Mouse (Mus musculus): ENCODE measurements around the gene Ercc6. TPM values are rescaled to one million over a fixed set of nuclear protein-coding genes. Genes with fewer than 3 reads are reported as not detected.

The Ercc6 gene
- polyA plus RNA-seq, 1 experiment from 2014 or later = 28.2 TPM

- WGBS = 5% methylated on average over 23 of the region's 23 CpGs
- Histone ChIP-seq H3K27ac (replicated peaks; ENCODE audit: low read depth, low read length) (no peak overlapping the region), H3K36me3 (ENCODE audit: control insufficient read depth, insufficient read depth, low read length) (no peaks in the 10 kb centered on the region), H3K27me3 (ENCODE audit: control insufficient read depth, insufficient read depth, low read length) (peaks cover 78% of the 10 kb centered on the region), H3K4me3 (ENCODE audit: low read depth, low read length) (no peak overlapping the region), H3K4me2 (ENCODE audit: low read depth, severe bottlenecking) (no peak overlapping the region), H3K4me1 (ENCODE audit: control insufficient read depth, insufficient read depth, low read length) (peaks cover 3% of the 10 kb centered on the region; the same call in 1 of the 2 replicates), H3K9me3 (ENCODE audit: control insufficient read depth, low read length) (no peaks in the 10 kb centered on the region), H3K9ac (ENCODE audit: low read length) (no peak overlapping the region)
- DNase-seq (ENCODE audit: low spot score) = peak; percentile 30
- ATAC-seq (ENCODE audit: insufficient number of reproducible peaks, low FRiP score, low TSS enrichment, low read depth) = no peak
Measured at GRCm38 (mm10) chr14:32598437-32599219, 85.3 kb downstream of the Ercc6 start.

GRCm38 (mm10) chr14:32599290-32600041, 86.1 kb downstream of the Ercc6 start, which contains the start of gene Prrxl1:
Prrxl1 (plus strand) TSS chr14:32599407.
- peaks cover 77% of the 10 kb centered on the region for H3K27me3 ChIP-seq (ENCODE audit: control insufficient read depth, insufficient read depth, low read length)
- WGBS = under 1% methylated on average over 53 of the region's 53 CpGs
- H3K27ac ChIP-seq (replicated peaks; ENCODE audit: low read depth, low read length) = no peak within 1 kb of the TSS
- H3K9me3 ChIP-seq (ENCODE audit: control insufficient read depth, low read length) = no peaks in the 10 kb centered on the region
- H3K4me1 ChIP-seq (ENCODE audit: control insufficient read depth, insufficient read depth, low read length) = peaks cover 3% of the 10 kb centered on the region; the same call in 1 of the 2 replicates
- ATAC-seq (ENCODE audit: insufficient number of reproducible peaks, low FRiP score, low TSS enrichment, low read depth) = no peak
- DNase-seq (ENCODE audit: low spot score) = peak; percentile 37
- no peaks in the 10 kb centered on the region for H3K36me3 ChIP-seq (ENCODE audit: control insufficient read depth, insufficient read depth, low read length)
- H3K4me3 ChIP-seq (ENCODE audit: low read depth, low read length) = peak within 1 kb of the TSS; percentile 7; the same call in 1 of the 2 replicates
- H3K9ac ChIP-seq (ENCODE audit: low read length) = no peak within 1 kb of the TSS
- H3K4me2 ChIP-seq (ENCODE audit: low read depth, severe bottlenecking) = peak within 1 kb of the TSS; percentile 29

DNA sequence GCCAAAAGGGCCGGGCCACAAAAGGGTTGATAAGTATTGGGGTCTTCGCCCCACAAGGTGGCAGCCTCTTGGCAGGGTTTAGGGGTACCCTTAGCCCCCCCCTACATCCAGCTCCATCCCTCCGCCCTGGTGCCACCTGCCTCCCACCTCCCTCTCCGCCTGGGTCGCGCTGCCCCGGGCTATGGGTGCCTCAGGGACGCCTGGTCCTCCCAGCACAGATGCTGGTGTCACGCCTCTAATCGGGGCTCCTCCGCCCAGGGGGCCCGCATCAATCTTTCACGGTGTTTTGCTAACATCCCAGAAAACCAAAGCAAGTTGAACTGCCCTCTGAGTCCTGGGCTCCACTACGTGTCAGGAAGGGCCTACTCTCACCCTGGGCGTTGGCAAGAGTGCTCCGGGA, 86.8 kb downstream of the Ercc6 start:
- Histone ChIP-seq H3K4me1 (ENCODE audit: control insufficient read depth, insufficient read depth, low read length) (peaks cover 3% of the 10 kb centered on the region; the same call in 1 of the 2 replicates), H3K27me3 (ENCODE audit: control insufficient read depth, insufficient read depth, low read length) (peaks cover 73% of the 10 kb centered on the region), H3K9ac (ENCODE audit: low read length) (no peak overlapping the region), H3K4me2 (ENCODE audit: low read depth, severe bottlenecking) (no peak overlapping the region), H3K9me3 (ENCODE audit: control insufficient read depth, low read length) (no peaks in the 10 kb centered on the region), H3K4me3 (ENCODE audit: low read depth, low read length) (no peak overlapping the region), H3K36me3 (ENCODE audit: control insufficient read depth, insufficient read depth, low read length) (no peaks in the 10 kb centered on the region), H3K27ac (replicated peaks; ENCODE audit: low read depth, low read length) (no peak overlapping the region)
- whole genome bisulfite sequencing = 1% methylated on average over 16 of the region's 16 CpGs
- no peak for ATAC-seq (ENCODE audit: insufficient number of reproducible peaks, low FRiP score, low TSS enrichment, low read depth)
- no peak for DNase-seq (ENCODE audit: low spot score)

GRCm38 (mm10) chr14:32605508-32605907, 92.2 kb downstream of the Ercc6 start:
- H3K36me3 ChIP-seq (ENCODE audit: control insufficient read depth, insufficient read depth, low read length) = no peaks in the 10 kb centered on the region
- 62% methylated on average over 15 of the region's 15 CpGs for WGBS
- H3K9me3 ChIP-seq (ENCODE audit: control insufficient read depth, low read length) = no peaks in the 10 kb centered on the region
- H3K4me2 ChIP-seq (ENCODE audit: low read depth, severe bottlenecking) = no peak overlapping the region
- DNase-seq (ENCODE audit: low spot score) (no peak), ATAC-seq (ENCODE audit: insufficient number of reproducible peaks, low FRiP score, low TSS enrichment, low read depth) (no peak)
- no peak overlapping the region for H3K4me3 ChIP-seq (ENCODE audit: low read depth, low read length)
- H3K27ac ChIP-seq (replicated peaks; ENCODE audit: low read depth, low read length) = no peak overlapping the region
- H3K9ac ChIP-seq (ENCODE audit: low read length) = no peak overlapping the region
- no peaks in the 10 kb centered on the region for H3K4me1 ChIP-seq (ENCODE audit: control insufficient read depth, insufficient read depth, low read length)
- H3K27me3 ChIP-seq (ENCODE audit: control insufficient read depth, insufficient read depth, low read length) = peaks cover 21% of the 10 kb centered on the region

GRCm38 (mm10) chr14:32606316-32606715, 93.0 kb downstream of the Ercc6 start:
- H3K4me2 ChIP-seq (ENCODE audit: low read depth, severe bottlenecking) = no peak overlapping the region
- 83% methylated on average over 8 of the region's 8 CpGs for WGBS
- no peaks in the 10 kb centered on the region for H3K4me1 ChIP-seq (ENCODE audit: control insufficient read depth, insufficient read depth, low read length)
- H3K36me3 ChIP-seq (ENCODE audit: control insufficient read depth, insufficient read depth, low read length) = no peaks in the 10 kb centered on the region
- H3K27ac ChIP-seq (replicated peaks; ENCODE audit: low read depth, low read length) = no peak overlapping the region
- H3K9ac ChIP-seq (ENCODE audit: low read length) = no peak overlapping the region
- H3K9me3 ChIP-seq (ENCODE audit: control insufficient read depth, low read length) = no peaks in the 10 kb centered on the region
- DNase-seq (ENCODE audit: low spot score) = no peak
- no peak for ATAC-seq (ENCODE audit: insufficient number of reproducible peaks, low FRiP score, low TSS enrichment, low read depth)
- peaks cover 14% of the 10 kb centered on the region for H3K27me3 ChIP-seq (ENCODE audit: control insufficient read depth, insufficient read depth, low read length)
- H3K4me3 ChIP-seq (ENCODE audit: low read depth, low read length) = no peak overlapping the region

GRCm38 (mm10) chr14:32609392-32609791, 96.1 kb downstream of the Ercc6 start:
- no peak overlapping the region for H3K4me3 ChIP-seq (ENCODE audit: low read depth, low read length)
- H3K27ac ChIP-seq (replicated peaks; ENCODE audit: low read depth, low read length) = no peak overlapping the region
- no peaks in the 10 kb centered on the region for H3K36me3 ChIP-seq (ENCODE audit: control insufficient read depth, insufficient read depth, low read length)
- WGBS = 35% methylated on average over 3 of the region's 3 CpGs
- no peaks in the 10 kb centered on the region for H3K4me1 ChIP-seq (ENCODE audit: control insufficient read depth, insufficient read depth, low read length)
- DNase-seq (ENCODE audit: low spot score) (peak; percentile 37), ATAC-seq (ENCODE audit: insufficient number of reproducible peaks, low FRiP score, low TSS enrichment, low read depth) (no peak)
- no peak overlapping the region for H3K9ac ChIP-seq (ENCODE audit: low read length)
- H3K27me3 ChIP-seq (ENCODE audit: control insufficient read depth, insufficient read depth, low read length) = no peaks in the 10 kb centered on the region
- H3K4me2 ChIP-seq (ENCODE audit: low read depth, severe bottlenecking) = no peak overlapping the region
- H3K9me3 ChIP-seq (ENCODE audit: control insufficient read depth, low read length) = no peaks in the 10 kb centered on the region

GRCm38 (mm10) chr14:32617253-32617652, 103.9 kb downstream of the Ercc6 start:
- H3K9me3 ChIP-seq (ENCODE audit: control insufficient read depth, low read length) = no peaks in the 10 kb centered on the region
- no peak overlapping the region for H3K4me2 ChIP-seq (ENCODE audit: low read depth, severe bottlenecking)
- no peaks in the 10 kb centered on the region for H3K36me3 ChIP-seq (ENCODE audit: control insufficient read depth, insufficient read depth, low read length)
- no peak overlapping the region for H3K9ac ChIP-seq (ENCODE audit: low read length)
- no peak overlapping the region for H3K4me3 ChIP-seq (ENCODE audit: low read depth, low read length)
- WGBS = 85% methylated on average over 5 of the region's 5 CpGs
- no peak for DNase-seq (ENCODE audit: low spot score)
- H3K4me1 ChIP-seq (ENCODE audit: control insufficient read depth, insufficient read depth, low read length) = no peaks in the 10 kb centered on the region
- H3K27me3 ChIP-seq (ENCODE audit: control insufficient read depth, insufficient read depth, low read length) = no peaks in the 10 kb centered on the region
- H3K27ac ChIP-seq (replicated peaks; ENCODE audit: low read depth, low read length) = no peak overlapping the region
- ATAC-seq (ENCODE audit: insufficient number of reproducible peaks, low FRiP score, low TSS enrichment, low read depth) = no peak

DNA sequence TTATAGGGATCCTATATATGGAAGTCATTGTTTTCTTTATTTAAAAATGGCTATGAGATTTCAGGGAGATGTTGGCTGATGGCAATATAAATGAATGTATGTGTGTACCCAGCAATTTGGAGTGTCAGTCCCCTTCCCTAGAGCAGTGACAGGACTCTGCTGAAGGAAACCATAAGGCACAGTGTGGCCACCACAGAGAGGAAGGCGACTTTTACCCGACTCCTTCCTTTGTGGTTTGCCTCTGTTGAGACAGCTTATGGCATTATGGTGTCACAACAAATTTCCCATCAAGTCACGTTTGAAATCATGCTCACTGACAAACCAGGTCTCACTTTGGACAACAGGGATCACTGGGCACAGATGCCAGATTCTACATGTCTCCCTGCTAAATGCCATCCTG, 110.9 kb downstream of the Ercc6 start:
- DNase-seq (ENCODE audit: low spot score) (no peak), ATAC-seq (ENCODE audit: insufficient number of reproducible peaks, low FRiP score, low TSS enrichment, low read depth) (no peak)
- Histone ChIP-seq H3K4me2 (ENCODE audit: low read depth, severe bottlenecking) (no peak overlapping the region), H3K4me3 (ENCODE audit: low read depth, low read length) (no peak overlapping the region), H3K27me3 (ENCODE audit: control insufficient read depth, insufficient read depth, low read length) (no peaks in the 10 kb centered on the region), H3K36me3 (ENCODE audit: control insufficient read depth, insufficient read depth, low read length) (no peaks in the 10 kb centered on the region), H3K4me1 (ENCODE audit: control insufficient read depth, insufficient read depth, low read length) (no peaks in the 10 kb centered on the region), H3K27ac (replicated peaks; ENCODE audit: low read depth, low read length) (no peak overlapping the region), H3K9ac (ENCODE audit: low read length) (no peak overlapping the region), H3K9me3 (ENCODE audit: control insufficient read depth, low read length) (no peaks in the 10 kb centered on the region)
- 74% methylated on average over 3 of the region's 3 CpGs for WGBS
